Mouse (Mus musculus): ENCODE results near the gene Vps18. TPM values are rescaled to one million over a fixed set of nuclear protein-coding genes. Genes with fewer than 3 reads are reported as not detected.

Gene Vps18
- total RNA-seq, 1 experiment: 17.8 TPM

- Histone ChIP-seq H3K4me1 (ENCODE audit: control insufficient read depth in 2 of 2, insufficient read depth in 2 of 2, low read length in 2 of 2, poor library complexity in 1 of 2) (peaks cover 5 to 26% of the 10 kb centered on the region in 2 experiments; a peak in 2 of 4 replicates), H3K9ac (ENCODE audit: insufficient read depth, low read depth, low read length, poor library complexity, severe bottlenecking) (no peak overlapping the region), H3K9me3 (ENCODE audit: control insufficient read depth, insufficient read depth, low read depth, low read length) (no peaks in the 10 kb centered on the region), H3K36me3 (ENCODE audit: control insufficient read depth, insufficient read depth, low read length, poor library complexity, severe bottlenecking) (peaks cover 22% of the 10 kb centered on the region; the same call in 1 of the 2 replicates), H3K27ac (ENCODE audit: insufficient read depth, low read depth, low read length, poor library complexity, severe bottlenecking) (no peak overlapping the region), H3K4me3 (ENCODE audit: insufficient read depth in 1 of 2, low read depth in 1 of 2, low read length in 2 of 2, poor library complexity in 1 of 2, severe bottlenecking in 1 of 2) (no peak overlapping the region)
- no peak for TF ChIP-seq MAFK (IDR thresholded peaks at IDR 0.05; ENCODE audit: insufficient read depth, low read depth, low read length)
- no peak for TF ChIP-seq ZNF384 (IDR thresholded peaks at IDR 0.05; ENCODE audit: low read depth, low read length)
- no peak for TF ChIP-seq ZC3H11A (IDR thresholded peaks at IDR 0.05; ENCODE audit: borderline replicate concordance, low read depth, low read length)
- TF ChIP-seq CHD2 (IDR thresholded peaks at IDR 0.05; ENCODE audit: low read depth, low read length): no peak
- no peak for DNase-seq (ENCODE audit: low read depth, low spot score)
- in situ Hi-C loops (cut with MboI; ENCODE audit: low sequenced_read_pairs in 2 of 2, unreplicated experiment in 2 of 2): no loop called here
Measured at GRCm38 (mm10) chr2:119300819-119301493, 12.4 kb downstream of the Vps18 start.

GRCm38 (mm10) chr2:119302876-119303275, 14.3 kb downstream of the Vps18 start:
- DNase-seq (ENCODE audit: low read depth, low spot score): no peak
- in situ Hi-C loops (cut with MboI; ENCODE audit: low sequenced_read_pairs in 2 of 2, unreplicated experiment in 2 of 2): no loop called here
- H3K4me1 ChIP-seq (ENCODE audit: control insufficient read depth in 2 of 2, insufficient read depth in 2 of 2, low read length in 2 of 2, poor library complexity in 1 of 2): peaks cover 5 to 24% of the 10 kb centered on the region in 2 experiments; a peak in 2 of 4 replicates
- no peaks in the 10 kb centered on the region for H3K9me3 ChIP-seq (ENCODE audit: control insufficient read depth, insufficient read depth, low read depth, low read length)
- no peak overlapping the region for H3K27ac ChIP-seq (ENCODE audit: insufficient read depth, low read depth, low read length, poor library complexity, severe bottlenecking)
- TF ChIP-seq HCFC1 (IDR thresholded peaks at IDR 0.05; ENCODE audit: borderline replicate concordance, insufficient read depth, low read length): no peak
- no peak for TF ChIP-seq CHD2 (IDR thresholded peaks at IDR 0.05; ENCODE audit: low read depth, low read length)
- no peak for TF ChIP-seq ZNF384 (IDR thresholded peaks at IDR 0.05; ENCODE audit: low read depth, low read length)
- no peak for TF ChIP-seq ZC3H11A (IDR thresholded peaks at IDR 0.05; ENCODE audit: borderline replicate concordance, low read depth, low read length)
- TF ChIP-seq MAFK (IDR thresholded peaks at IDR 0.05; ENCODE audit: insufficient read depth, low read depth, low read length): no peak
- peaks cover 9% of the 10 kb centered on the region; the same call in 1 of the 2 replicates for H3K36me3 ChIP-seq (ENCODE audit: control insufficient read depth, insufficient read depth, low read length, poor library complexity, severe bottlenecking)
- H3K9ac ChIP-seq (ENCODE audit: insufficient read depth, low read depth, low read length, poor library complexity, severe bottlenecking): no peak overlapping the region
- no peak overlapping the region for H3K4me3 ChIP-seq (ENCODE audit: insufficient read depth in 1 of 2, low read depth in 1 of 2, low read length in 2 of 2, poor library complexity in 1 of 2, severe bottlenecking in 1 of 2)

GRCm38 (mm10) chr2:119304391-119304790, 15.9 kb downstream of the Vps18 start:
- H3K4me1 ChIP-seq (ENCODE audit: control insufficient read depth in 2 of 2, insufficient read depth in 2 of 2, low read length in 2 of 2, poor library complexity in 1 of 2): peaks cover 5 to 24% of the 10 kb centered on the region in 2 experiments; a peak in 2 of 4 replicates
- H3K36me3 ChIP-seq (ENCODE audit: control insufficient read depth, insufficient read depth, low read length, poor library complexity, severe bottlenecking): no peaks in the 10 kb centered on the region
- no peak for DNase-seq (ENCODE audit: low read depth, low spot score)
- no peak overlapping the region for H3K27ac ChIP-seq (ENCODE audit: insufficient read depth, low read depth, low read length, poor library complexity, severe bottlenecking)
- no peak overlapping the region for H3K9ac ChIP-seq (ENCODE audit: insufficient read depth, low read depth, low read length, poor library complexity, severe bottlenecking)
- H3K4me3 ChIP-seq (ENCODE audit: insufficient read depth in 1 of 2, low read depth in 1 of 2, low read length in 2 of 2, poor library complexity in 1 of 2, severe bottlenecking in 1 of 2): no peak overlapping the region
- in situ Hi-C loops (cut with MboI; ENCODE audit: low sequenced_read_pairs in 2 of 2, unreplicated experiment in 2 of 2): no loop called here
- TF ChIP-seq MAFK (IDR thresholded peaks at IDR 0.05; ENCODE audit: insufficient read depth, low read depth, low read length) (no peak), HCFC1 (IDR thresholded peaks at IDR 0.05; ENCODE audit: borderline replicate concordance, insufficient read depth, low read length) (no peak), ZNF384 (IDR thresholded peaks at IDR 0.05; ENCODE audit: low read depth, low read length) (no peak), ZC3H11A (IDR thresholded peaks at IDR 0.05; ENCODE audit: borderline replicate concordance, low read depth, low read length) (no peak), CHD2 (IDR thresholded peaks at IDR 0.05; ENCODE audit: low read depth, low read length) (no peak)
- H3K9me3 ChIP-seq (ENCODE audit: control insufficient read depth, insufficient read depth, low read depth, low read length): no peaks in the 10 kb centered on the region

- TF ChIP-seq ZNF384 (IDR thresholded peaks at IDR 0.05; ENCODE audit: low read depth, low read length) (no peak), MAFK (IDR thresholded peaks at IDR 0.05; ENCODE audit: insufficient read depth, low read depth, low read length) (no peak), CHD2 (IDR thresholded peaks at IDR 0.05; ENCODE audit: low read depth, low read length) (no peak), HCFC1 (IDR thresholded peaks at IDR 0.05; ENCODE audit: borderline replicate concordance, insufficient read depth, low read length) (no peak)
- Histone ChIP-seq H3K27ac (ENCODE audit: insufficient read depth, low read depth, low read length, poor library complexity, severe bottlenecking) (no peak overlapping the region), H3K4me1 (ENCODE audit: control insufficient read depth in 2 of 2, insufficient read depth in 2 of 2, low read length in 2 of 2, poor library complexity in 1 of 2) (peaks cover 4 to 24% of the 10 kb centered on the region in 2 experiments; a peak in 2 of 4 replicates), H3K36me3 (ENCODE audit: control insufficient read depth, insufficient read depth, low read length, poor library complexity, severe bottlenecking) (no peaks in the 10 kb centered on the region), H3K9me3 (ENCODE audit: control insufficient read depth, insufficient read depth, low read depth, low read length) (no peaks in the 10 kb centered on the region), H3K4me3 (ENCODE audit: insufficient read depth in 1 of 2, low read depth in 1 of 2, low read length in 2 of 2, poor library complexity in 1 of 2, severe bottlenecking in 1 of 2) (no peak overlapping the region), H3K9ac (ENCODE audit: insufficient read depth, low read depth, low read length, poor library complexity, severe bottlenecking) (no peak overlapping the region)
- in situ Hi-C loops (cut with MboI; ENCODE audit: low sequenced_read_pairs in 2 of 2, unreplicated experiment in 2 of 2): no loop called here
- peak; percentile 53 for DNase-seq (ENCODE audit: low read depth, low spot score)
Measured at GRCm38 (mm10) chr2:119304798-119305208, 16.3 kb downstream of the Vps18 start.
